Mouse (Mus musculus) megakaryocyte-erythroid progenitor cell, adult 5-6 weeks (primary cell): ENCODE measurements around the gene Fut4. TPM values are rescaled to one million over a fixed set of nuclear protein-coding genes. Genes with fewer than 3 reads are reported as not detected.

Experiments used
- ATAC-seq: replicated peaks from 2 replicates; pipeline ENCODE4 v1.8.0; 2016; ENCODE audit warnings: mild to moderate bottlenecking, inconsistent platforms; ENCODE audit not compliant: severe bottlenecking, poor library complexity, low FRiP score, low TSS enrichment
- total RNA-seq, 2 experiments: library from RNA; stranded (forward) in 1 of 2; stranded (reverse) in 1 of 2; fragments of 200-1000, 215-1000 nt in 1 of 2; fragments of >200 nt in 1 of 2; fragmentation: Nextera tagmentation in 1 of 2; gene quantifications; 2 replicates each; pipeline ENCODE4 v1.2.3; 2014 to 2017

The Fut4 gene
- total RNA-seq, 2 experiments from 2014 or later: 0.48 to 1.1 TPM

DNA sequence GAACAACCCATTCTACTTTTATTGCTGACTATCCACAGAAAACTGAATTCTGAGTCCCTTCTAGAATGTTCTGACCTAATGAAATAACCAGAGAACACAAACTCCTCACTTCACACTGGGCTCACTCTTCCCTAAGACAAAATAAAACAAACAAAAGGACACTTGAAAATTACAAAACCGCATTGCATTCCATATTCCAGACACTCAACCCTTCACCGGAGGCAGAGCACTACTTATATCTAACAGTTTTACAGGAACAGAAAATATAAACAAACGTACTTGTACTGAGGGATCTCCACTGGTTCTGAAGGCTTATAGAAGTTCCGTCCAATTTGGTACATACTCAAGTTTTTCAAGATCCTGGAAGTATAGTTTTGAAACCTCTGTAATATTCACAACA, 23.8 kb downstream of the Fut4 start:
- no peak for ATAC-seq

GRCm38 (mm10) chr9:14726629-14727028, 25.6 kb downstream of the Fut4 start:
- ATAC-seq: no peak

DNA sequence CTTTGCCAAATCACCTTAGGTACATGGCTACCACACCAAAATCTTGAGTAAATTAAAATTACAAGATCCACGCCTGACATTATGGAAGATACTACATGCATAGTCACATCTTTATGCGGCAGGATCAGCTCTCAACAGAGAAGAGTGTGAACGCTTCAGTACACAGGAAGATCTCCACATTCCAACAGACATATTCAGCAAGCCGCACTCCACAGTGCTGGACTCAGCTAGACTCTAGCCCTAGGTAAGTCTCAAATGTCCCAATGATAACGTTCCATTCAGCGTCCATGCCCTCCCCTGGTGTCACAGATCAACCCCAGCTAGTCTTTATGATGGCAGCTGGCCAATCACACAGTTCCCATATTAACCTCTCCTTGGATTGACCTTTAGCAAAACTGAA, 26.2 kb downstream of the Fut4 start:
- ATAC-seq: no peak

GRCm38 (mm10) chr9:14724755-14725420, 27.3 kb downstream of the Fut4 start:
- no peak for ATAC-seq

DNA sequence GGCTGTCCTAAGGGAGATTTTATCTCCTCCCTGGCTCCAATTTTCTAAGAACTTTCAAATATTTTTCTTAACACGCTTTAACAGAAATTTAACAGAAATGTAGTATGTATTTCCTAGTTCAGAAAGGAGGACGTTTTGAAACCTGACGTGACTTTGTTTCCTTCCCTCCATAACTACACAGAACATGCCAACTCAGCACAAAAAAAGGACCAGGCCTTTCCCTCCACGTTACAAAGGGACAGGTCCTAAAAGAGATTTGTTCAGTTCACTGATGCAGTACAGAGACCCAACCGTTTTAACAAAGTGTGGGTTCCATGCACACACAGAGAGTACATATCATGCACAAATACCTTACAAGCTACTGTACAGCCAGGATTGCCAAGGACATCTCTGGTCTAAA, 30.6 kb downstream of the Fut4 start:
- no peak for ATAC-seq

DNA sequence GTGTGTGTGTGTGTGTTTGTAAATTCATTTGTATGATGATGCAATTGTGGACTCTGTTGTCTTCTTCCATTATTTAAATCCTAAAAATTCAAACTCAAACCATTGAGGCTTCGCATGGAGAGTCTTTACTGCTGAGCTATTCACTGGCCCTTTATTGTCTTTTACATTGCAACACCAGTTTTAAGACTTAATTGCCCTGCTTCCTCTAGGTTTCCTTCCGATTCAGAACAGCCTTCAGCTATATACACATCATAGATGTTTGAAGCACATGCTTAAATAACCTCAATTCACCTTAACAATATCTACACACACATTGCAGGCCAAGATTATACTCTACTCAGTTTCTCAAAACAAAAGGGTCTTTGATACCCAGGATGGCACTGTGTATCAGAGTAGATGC, 31.8 kb downstream of the Fut4 start:
- ATAC-seq: no peak

GRCm38 (mm10) chr9:14718332-14718691, 33.9 kb downstream of the Fut4 start:
- ATAC-seq: no peak; the same call in 1 of the 2 replicates

DNA sequence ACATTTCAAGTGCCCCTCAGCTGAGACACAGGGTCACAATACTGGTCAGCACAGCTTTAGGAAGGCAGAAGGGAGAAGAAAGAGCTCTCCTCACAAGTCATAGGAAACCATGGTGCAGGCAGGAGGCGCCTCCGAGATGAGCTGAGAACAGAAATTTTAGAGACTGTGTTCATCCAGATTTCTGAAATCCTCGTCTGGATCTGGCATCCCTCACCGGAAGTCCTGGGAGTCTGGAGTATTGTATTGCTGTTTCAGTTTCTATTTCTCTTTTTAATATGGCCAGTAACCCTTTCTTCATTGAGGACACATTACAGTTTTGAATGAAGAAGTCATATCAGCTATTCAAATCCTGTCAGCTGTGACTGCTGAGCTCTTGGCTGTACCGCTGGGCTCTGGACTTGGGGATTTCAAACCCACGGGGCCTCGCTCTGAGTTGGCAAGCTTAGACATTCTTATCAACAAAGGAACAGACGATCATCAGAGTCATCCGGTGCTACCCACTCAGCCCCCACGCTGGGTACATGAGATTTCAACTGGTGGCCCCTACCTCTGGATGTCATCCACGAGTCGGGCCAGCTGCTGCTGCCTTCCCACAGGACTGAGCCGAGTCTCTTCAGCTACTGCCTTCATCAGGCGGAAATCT, 34.4 kb downstream of the Fut4 start:
- ATAC-seq: peak; percentile 83

- no peak for ATAC-seq
Measured at GRCm38 (mm10) chr9:14715258-14715657, 36.9 kb downstream of the Fut4 start.

DNA sequence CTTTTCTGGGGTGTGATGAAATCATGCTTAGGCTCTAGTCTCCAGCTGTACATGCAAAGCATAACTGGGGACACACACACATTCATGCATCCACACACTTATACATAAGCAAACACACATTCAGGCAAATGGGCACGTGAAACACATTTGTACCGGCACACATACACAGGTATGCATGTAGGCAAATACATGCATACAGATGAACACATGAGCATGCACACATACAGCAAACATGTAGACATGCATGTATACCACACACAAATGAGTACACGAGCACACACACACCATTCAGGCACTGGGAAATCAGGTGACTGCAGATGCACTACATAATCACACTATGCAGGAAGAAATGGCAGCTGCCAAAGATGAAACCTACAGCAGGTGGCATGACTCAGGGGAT, 41.3 kb downstream of the Fut4 start:
- ATAC-seq: no peak

GRCm38 (mm10) chr9:14705321-14706162, 46.7 kb downstream of the Fut4 start:
- ATAC-seq: no peak

DNA sequence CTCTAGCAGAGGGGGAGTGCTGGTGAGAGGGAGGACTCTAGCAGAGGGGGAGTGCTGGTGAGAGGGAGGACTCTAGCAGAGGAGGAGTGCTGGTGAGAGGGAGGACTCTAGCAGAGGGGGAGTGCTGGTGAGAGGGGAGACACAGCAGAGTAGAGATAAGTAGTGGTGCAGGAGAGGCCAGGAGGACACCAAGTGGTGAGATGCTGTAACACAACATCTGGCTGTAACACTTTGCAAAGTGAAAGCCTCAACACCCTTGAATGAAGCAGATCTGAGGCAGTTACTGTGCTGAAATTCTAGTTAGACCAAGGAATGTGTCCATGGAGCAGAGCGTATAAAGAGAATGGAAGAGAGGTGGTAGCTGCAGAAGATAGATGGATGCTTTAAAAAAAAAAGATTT, 51.4 kb downstream of the Fut4 start:
- 0 out of 2 replicates have a peak, but pooled peaks have one; percentile 51 for ATAC-seq

DNA sequence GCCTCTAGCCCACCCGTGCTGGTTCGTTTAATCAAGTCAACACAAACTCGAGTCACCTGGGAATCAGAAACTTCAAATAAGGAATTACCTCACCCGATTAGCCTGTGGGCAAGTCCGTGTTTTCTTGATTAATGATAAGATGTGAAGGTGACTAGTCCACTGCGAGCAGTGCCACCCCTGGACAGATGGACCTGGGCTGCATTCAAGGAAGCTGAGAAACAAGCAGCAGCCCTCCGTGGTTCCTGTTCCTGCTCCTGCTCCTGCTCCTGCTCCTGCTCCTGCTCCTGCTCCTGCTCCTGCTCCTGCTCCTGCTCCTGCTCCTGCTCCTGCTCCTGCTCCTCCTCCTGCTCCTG, 52.9 kb downstream of the Fut4 start:
- ATAC-seq: no peak

DNA sequence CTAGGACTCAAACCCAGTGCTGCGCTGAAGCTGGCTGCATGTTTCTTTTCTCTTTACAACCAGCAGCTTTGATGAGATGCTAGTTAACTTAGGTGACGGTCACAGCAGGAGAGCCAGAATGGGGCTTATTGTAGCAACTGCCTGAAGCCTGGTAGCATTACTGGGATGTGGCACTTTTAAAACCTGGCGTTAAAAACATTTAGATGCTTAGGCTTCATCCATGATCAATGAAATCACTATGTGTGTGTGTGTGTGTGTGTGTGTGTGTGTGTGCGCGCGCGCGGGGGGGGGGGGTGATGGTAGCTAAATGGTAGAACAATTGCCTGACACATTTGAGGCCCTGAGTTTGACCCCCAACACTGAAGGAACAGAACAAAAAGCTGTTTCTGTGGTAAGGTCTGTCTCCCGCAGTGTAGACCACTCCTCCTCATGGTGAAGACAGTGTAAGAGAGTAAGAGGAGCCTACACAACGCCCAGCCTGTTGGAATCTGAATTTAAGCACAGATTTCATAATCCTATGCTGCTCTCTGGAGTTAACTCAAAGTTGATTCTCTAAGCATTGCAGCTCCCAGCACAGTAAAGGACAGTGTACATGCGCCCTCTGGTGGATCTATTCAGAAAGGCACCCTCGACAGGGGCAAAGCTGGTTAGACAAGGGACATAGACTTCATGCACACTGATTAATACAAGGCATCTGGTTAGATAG, 53.5 kb downstream of the Fut4 start:
- ATAC-seq: peak; percentile 80

Other genes with a start within 250 kb of the Fut4 start
- not detected in 2 replicates for gene Amotl1, start 107.3 kb downstream of the Fut4 start, total RNA-seq (2014; fragmentation: Nextera tagmentation)
- gene Amotl1, start 107.3 kb downstream of the Fut4 start, total RNA-seq (2017): not detected in 2 replicates
- not detected in 2 replicates for gene Piwil4, start 11.7 kb downstream of the Fut4 start, total RNA-seq (2014; fragmentation: Nextera tagmentation)
- not detected in 2 replicates for gene Piwil4, start 11.7 kb downstream of the Fut4 start, total RNA-seq (2017)
- not detected in 2 replicates for gene 1700012B09Rik, start 18.6 kb upstream of the Fut4 start, total RNA-seq (2014; fragmentation: Nextera tagmentation)
- not detected in 2 replicates for gene 1700012B09Rik, start 18.6 kb upstream of the Fut4 start, total RNA-seq (2017)
- gene Mre11a, start 32.3 kb upstream of the Fut4 start, total RNA-seq (2014; fragmentation: Nextera tagmentation): 45.2 and 62.0 TPM in 2 replicates
- gene Mre11a, start 32.3 kb upstream of the Fut4 start, total RNA-seq (2017): 85.7 and 119 TPM in 2 replicates
- 45.8 and 47.3 TPM in 2 replicates for gene Ankrd49, start 32.5 kb upstream of the Fut4 start, total RNA-seq (2014; fragmentation: Nextera tagmentation)
- gene Ankrd49, start 32.5 kb upstream of the Fut4 start, total RNA-seq (2017): 52.2 and 76.9 TPM in 2 replicates
- gene Gpr83, start 107.8 kb upstream of the Fut4 start, total RNA-seq (2014; fragmentation: Nextera tagmentation): not detected in 2 replicates
- gene Gpr83, start 107.8 kb upstream of the Fut4 start, total RNA-seq (2017): not detected in 2 replicates
- gene Izumo1r, start 151.6 kb upstream of the Fut4 start, total RNA-seq (2014; fragmentation: Nextera tagmentation): 1.9 TPM in 1 of 2 replicates, not detected in the other
- not detected in 2 replicates for gene Izumo1r, start 151.6 kb upstream of the Fut4 start, total RNA-seq (2017)